15 mouse cellular contexts compared by ENCODE assay signal in genomic region chr3:153790883-153791609, GRCm38 (mm10). TPM values are rescaled to one million over a fixed set of nuclear protein-coding genes. Genes with fewer than 3 reads are reported as not detected.
DNase-seq lines count a peak whose midpoint lies in the region; ATAC-seq lines count a peak whose summit lies in the region.
"Had no signal": no experiment of that assay in that cellular context is flagged by ENCODE, and none has a peak within 500 bp of the region (broad histone marks: within the 10 kb centered on the region; RNA-seq: fewer than 3 reads in every experiment).

No protein-coding gene starts in this region.

- no peak overlapping the region for H3K4me3 ChIP-seq in midbrain, embryonic 10.5 days
- H3K4me3 ChIP-seq in midbrain, embryonic 11.5 days (ENCODE audit: low read depth, low read length): no peak overlapping the region
- peak overlapping the region; percentile 3 for H3K4me3 ChIP-seq in liver, embryonic 11.5 days (ENCODE audit: low read depth, low read length)
- H3K4me3 ChIP-seq: hindbrain, embryonic 12.5 days; midbrain, embryonic 15.5 days; neural tube, embryonic 12.5 days had no signal

- ATAC-seq in midbrain, embryonic 11.5 days (ENCODE audit: low FRiP score): no peak
- ATAC-seq in liver, embryonic 11.5 days (replicated peaks; ENCODE audit: low FRiP score): peak; percentile 38
- ATAC-seq: forebrain, embryonic 14.5 days; midbrain, embryonic 15.5 days had no signal

- H3K36me3 ChIP-seq in midbrain, embryonic 10.5 days: no peaks in the 10 kb centered on the region
- no peaks in the 10 kb centered on the region for H3K36me3 ChIP-seq in midbrain, embryonic 11.5 days (ENCODE audit: control insufficient read depth, insufficient read depth, low read length)
- H3K36me3 ChIP-seq in liver, embryonic 11.5 days (ENCODE audit: control insufficient read depth, insufficient read depth, low read length): no peaks in the 10 kb centered on the region
- H3K36me3 ChIP-seq: hindbrain, embryonic 12.5 days; midbrain, embryonic 15.5 days; neural tube, embryonic 12.5 days had no signal

- 0 out of 2 replicates have a peak overlapping the region, but pooled peaks have one; percentile 23 for H3K27ac ChIP-seq in midbrain, embryonic 10.5 days (replicated peaks)
- H3K27ac ChIP-seq in midbrain, embryonic 11.5 days (ENCODE audit: low read depth, low read length): no peak overlapping the region
- H3K27ac ChIP-seq in liver, embryonic 11.5 days (ENCODE audit: low read depth, low read length): peak overlapping the region; percentile 95
- H3K27ac ChIP-seq: hindbrain, embryonic 12.5 days; midbrain, embryonic 15.5 days; neural tube, embryonic 12.5 days had no signal

- H3K27me3 ChIP-seq in midbrain, embryonic 10.5 days (ENCODE audit: low read depth, poor library complexity, severe bottlenecking): no peaks in the 10 kb centered on the region
- H3K27me3 ChIP-seq in midbrain, embryonic 11.5 days (ENCODE audit: control insufficient read depth, insufficient read depth, low read length): no peaks in the 10 kb centered on the region
- no peaks in the 10 kb centered on the region for H3K27me3 ChIP-seq in liver, embryonic 11.5 days (replicated peaks; ENCODE audit: control insufficient read depth, insufficient read depth, low read length)
- H3K27me3 ChIP-seq: hindbrain, embryonic 12.5 days; midbrain, embryonic 15.5 days; neural tube, embryonic 12.5 days had no signal

- no peak overlapping the region for H3K4me2 ChIP-seq in midbrain, embryonic 11.5 days
- peak overlapping the region; percentile 49 for H3K4me2 ChIP-seq in liver, embryonic 11.5 days
- H3K4me2 ChIP-seq: hindbrain, embryonic 12.5 days; midbrain, embryonic 15.5 days; neural tube, embryonic 12.5 days had no signal

- peak; percentile 73 for DNase-seq in heart, adult 11 months
- DNase-seq in heart, adult 9 months (ENCODE audit: low spot score in 2 of 2): no peak
- DNase-seq in midbrain, embryonic 10.5 days (ENCODE audit: low spot score): no peak
- DNase-seq in midbrain, embryonic 11.5 days (ENCODE audit: low spot score, missing footprints): no peak
- DNase-seq in liver, embryonic 11.5 days (ENCODE audit: low spot score): no peak
- DNase-seq in yolk sac, embryonic 10.5 days (ENCODE audit: low spot score): peak; percentile 38
- no peak for DNase-seq in spleen, postnatal 14 days (ENCODE audit: low spot score in 2 of 2)
- no peak for DNase-seq in left cerebral cortex, adult 11 months (ENCODE audit: low spot score)
- DNase-seq: cerebellum, adult 18-20 months; thymus, adult 2 months had no signal

- H3K4me1 ChIP-seq in midbrain, embryonic 10.5 days: 0 out of 2 replicates have a peak, but pooled peaks cover 2% of the 10 kb centered on the region
- H3K4me1 ChIP-seq in midbrain, embryonic 11.5 days (ENCODE audit: control insufficient read depth, insufficient read depth, low read length): no peaks in the 10 kb centered on the region
- peaks cover 33% of the 10 kb centered on the region for H3K4me1 ChIP-seq in liver, embryonic 11.5 days (replicated peaks; ENCODE audit: control insufficient read depth, insufficient read depth, low read length)
- H3K4me1 ChIP-seq: hindbrain, embryonic 12.5 days; midbrain, embryonic 15.5 days; neural tube, embryonic 12.5 days had no signal

- H3K9ac ChIP-seq in midbrain, embryonic 11.5 days (ENCODE audit: low read length): no peak overlapping the region
- H3K9ac ChIP-seq in liver, embryonic 11.5 days (ENCODE audit: low read depth, low read length): peak overlapping the region; percentile 51
- H3K9ac ChIP-seq: hindbrain, embryonic 12.5 days; midbrain, embryonic 15.5 days; neural tube, embryonic 12.5 days had no signal

- no peaks in the 10 kb centered on the region for H3K9me3 ChIP-seq in midbrain, embryonic 10.5 days (replicated peaks)
- no peaks in the 10 kb centered on the region for H3K9me3 ChIP-seq in midbrain, embryonic 11.5 days (ENCODE audit: control insufficient read depth, low read length)
- no peaks in the 10 kb centered on the region for H3K9me3 ChIP-seq in liver, embryonic 11.5 days (ENCODE audit: control insufficient read depth, low read length)
- H3K9me3 ChIP-seq: hindbrain, embryonic 12.5 days; midbrain, embryonic 15.5 days; neural tube, embryonic 12.5 days had no signal

- 86% methylated on average over 9 of the region's 9 CpGs for WGBS in midbrain, embryonic 10.5 days
- 76% methylated on average over 9 of the region's 9 CpGs for WGBS in midbrain, embryonic 11.5 days
- WGBS in liver, embryonic 11.5 days: 32% methylated on average over 9 of the region's 9 CpGs

RNA-seq across cellular contexts. Expression of gene Asb17, which starts 53.0 kb away (rescaled TPM):
- polyA plus RNA-seq in midbrain, embryonic 10.5 days (2016; fragmentation: Nextera tagmentation; extraction: Ambion mirVana): 0.47 and 0.68 TPM in 2 replicates
- polyA plus RNA-seq in midbrain, embryonic 11.5 days (2014; fragmentation: Nextera tagmentation; extraction: Ambion mirVana): 0.29 and 0.44 TPM in 2 replicates
- 8.3 and 9.6 TPM in 2 replicates for polyA plus RNA-seq in liver, embryonic 11.5 days (2014; fragmentation: Nextera tagmentation; extraction: Ambion mirVana)
- polyA plus RNA-seq: forebrain, embryonic 14.5 days; lung, postnatal 0 days; thymus, adult 2 months had no signal

Comparison
In these comparisons a context has a peak if more than half of its experiments do, and no peak if none do; other contexts are left out.
1. DNase-seq: peak in heart, adult 11 months (single experiment) and yolk sac, embryonic 10.5 days (single experiment); none in heart, adult 9 months (0 of 2), midbrain, embryonic 10.5 days (single experiment), midbrain, embryonic 11.5 days (single experiment), liver, embryonic 11.5 days (single experiment), spleen, postnatal 14 days (0 of 2) and left cerebral cortex, adult 11 months (single experiment).